Mouse (Mus musculus) CH12.LX (cell line): ENCODE results near the gene Krtap27-1. TPM values are rescaled to one million over a fixed set of nuclear protein-coding genes. Genes with fewer than 3 reads are reported as not detected.

Source experiments
- DNase-seq: peaks from one replicate; pipeline ENCODE4 v3.0.0-alpha.2; 2013; ENCODE audit errors: extremely low read depth
- H3K27ac ChIP-seq: 2 replicates; pipeline ENCODE4 v1.5.1; 2012; ENCODE audit warnings: low read depth, mild to moderate bottlenecking, control low read depth, moderate library complexity; ENCODE audit not compliant: insufficient read depth
- H3K27me3 ChIP-seq: replicated peaks from 2 replicates; pipeline ENCODE3; 2012; ENCODE audit warnings: inconsistent platforms
- H3K36me3 ChIP-seq, 2 experiments: replicated peaks in 1 of 2; 2 replicates each; pipeline versions ENCODE3 to v1.6.1; 2012; ENCODE audit warnings: inconsistent platforms in 1 of 2, low read length in 1 of 2, mild to moderate bottlenecking in 1 of 2, mixed read lengths in 1 of 2, moderate library complexity in 1 of 2; ENCODE audit not compliant: control insufficient read depth in 1 of 2, insufficient read depth in 1 of 2
- H3K4me1 ChIP-seq, 2 experiments: 2 replicates each; pipeline ENCODE4 v1.6.1; 2012; ENCODE audit warnings: inconsistent platforms in 1 of 2, moderate library complexity in 1 of 2; ENCODE audit not compliant: insufficient read depth in 2 of 2, control insufficient read depth in 1 of 2
- H3K4me2 ChIP-seq: 2 replicates; pipeline ENCODE4 v1.6.1; 2012; ENCODE audit warnings: low read depth, mild to moderate bottlenecking, control low read depth; ENCODE audit not compliant: poor library complexity, insufficient read depth, severe bottlenecking
- H3K4me3 ChIP-seq, 3 experiments: fragments of 150-350 bp in 1 of 3; sonication (generic) in 1 of 3; replicated peaks in 1 of 3; 2 replicates each; pipeline versions ENCODE3 to v1.5.1; 2011 to 2012; ENCODE audit warnings: low read depth in 2 of 3, low read length in 2 of 3, mild to moderate bottlenecking in 2 of 3, moderate library complexity in 2 of 3, control low read depth in 1 of 3, improper control_type of control experiment in 1 of 3, inconsistent platforms in 1 of 3, mixed read lengths in 1 of 3; ENCODE audit not compliant: poor library complexity in 1 of 3
- H3K79me2 ChIP-seq: replicated peaks from 2 replicates; pipeline ENCODE4 v1.6.1; 2012; ENCODE audit warnings: mild to moderate bottlenecking, moderate library complexity; ENCODE audit not compliant: control insufficient read depth, poor library complexity, insufficient read depth, severe bottlenecking; ENCODE audit errors: extremely low read depth
- H3K9ac ChIP-seq: 2 replicates; pipeline ENCODE4 v1.6.1; 2012; ENCODE audit warnings: low read depth, mild to moderate bottlenecking, control low read depth, moderate library complexity; ENCODE audit not compliant: insufficient read depth
- H3K9me3 ChIP-seq: replicated peaks from 2 replicates; pipeline ENCODE3; 2012; ENCODE audit warnings: low read length, inconsistent platforms, mixed read lengths
- CHD1 ChIP-seq: IDR thresholded peaks from 2 replicates; pipeline ENCODE4 v1.6.1; 2012; ENCODE audit warnings: low read depth, low read length, improper control_type of control experiment, inconsistent platforms
- CHD2 ChIP-seq: IDR thresholded peaks from 2 replicates; pipeline ENCODE4 v1.6.1; 2011; ENCODE audit warnings: low read length, improper control_type of control experiment
- E2F4 ChIP-seq: IDR thresholded peaks from 2 replicates; pipeline ENCODE4 v1.6.1; 2011; ENCODE audit warnings: low read depth, low read length, improper control_type of control experiment; ENCODE audit not compliant: insufficient replicate concordance
- EP300 ChIP-seq: IDR thresholded peaks from 2 replicates; pipeline ENCODE4 v1.6.1; 2011; ENCODE audit warnings: low read length, improper control_type of control experiment
- HCFC1 ChIP-seq: IDR thresholded peaks from 2 replicates; pipeline ENCODE4 v1.6.1; 2012; ENCODE audit warnings: low read depth, mild to moderate bottlenecking, inconsistent platforms, low read length, improper control_type of control experiment
- KAT2A ChIP-seq: IDR thresholded peaks from 2 replicates; pipeline ENCODE4 v1.6.1; 2012; ENCODE audit warnings: low read length, improper control_type of control experiment, inconsistent platforms; ENCODE audit not compliant: insufficient replicate concordance
- MAFK ChIP-seq: IDR thresholded peaks from 2 replicates; pipeline ENCODE4 v1.6.1; 2011; ENCODE audit warnings: low read length, improper control_type of control experiment; ENCODE audit not compliant: insufficient replicate concordance
- MXI1 ChIP-seq: IDR thresholded peaks from 2 replicates; pipeline ENCODE4 v1.6.1; 2011; ENCODE audit warnings: mild to moderate bottlenecking, low read depth, low read length, improper control_type of control experiment
- NRF1 ChIP-seq: IDR thresholded peaks from 2 replicates; pipeline ENCODE4 v1.6.1; 2014; ENCODE audit warnings: low read depth, mild to moderate bottlenecking, inconsistent platforms, low read length, improper control_type of control experiment, moderate library complexity
- PAX5 ChIP-seq: IDR thresholded peaks from 2 replicates; pipeline ENCODE4 v1.6.1; 2012; ENCODE audit warnings: low read length, inconsistent platforms, mixed read lengths
- POLR2A ChIP-seq: IDR thresholded peaks from 2 replicates; pipeline ENCODE4 v1.6.1; 2011; ENCODE audit warnings: low read depth, mild to moderate bottlenecking, improper control_type of control experiment, low read length
- POLR2AphosphoS2 ChIP-seq: IDR thresholded peaks from 2 replicates; pipeline ENCODE4 v1.6.1; 2011; ENCODE audit warnings: low read depth, low read length, improper control_type of control experiment
- SIN3A ChIP-seq: IDR thresholded peaks from 2 replicates; pipeline ENCODE4 v1.6.1; 2012; ENCODE audit warnings: low read length, improper control_type of control experiment, inconsistent platforms
- TCF12 ChIP-seq: IDR thresholded peaks from 2 replicates; pipeline ENCODE4 v1.6.1; 2014; ENCODE audit warnings: low read depth, mild to moderate bottlenecking, inconsistent platforms, low read length, improper control_type of control experiment
- UBTF ChIP-seq: IDR thresholded peaks from 2 replicates; pipeline ENCODE4 v1.6.1; 2012; ENCODE audit warnings: low read depth, mild to moderate bottlenecking, inconsistent platforms, low read length, improper control_type of control experiment, moderate library complexity
- USF2 ChIP-seq: conservative IDR thresholded peaks from 2 replicates; pipeline ENCODE4 v1.6.1; 2011; ENCODE audit warnings: low read depth, low read length, improper control_type of control experiment
- ZC3H11A ChIP-seq: IDR thresholded peaks from 2 replicates; pipeline ENCODE4 v1.6.1; 2012; ENCODE audit warnings: low read depth, mild to moderate bottlenecking, inconsistent platforms, low read length, improper control_type of control experiment
- ZMIZ1 ChIP-seq: IDR thresholded peaks from 2 replicates; pipeline ENCODE4 v1.6.1; 2012; ENCODE audit warnings: low read depth, mild to moderate bottlenecking, inconsistent platforms, low read length, improper control_type of control experiment
- ZNF384 ChIP-seq: IDR thresholded peaks from 2 replicates; pipeline ENCODE4 v1.6.1; 2012; ENCODE audit warnings: low read depth, low read length, improper control_type of control experiment, inconsistent platforms
- dilution Hi-C: fragments of 300-500 bp; cut with MboI; formaldehyde crosslinking; loops from 2 replicates; pipeline ENCODE4 v1.14.3; 2020; ENCODE audit warnings: low sequenced_read_pairs; ENCODE audit not compliant: extremely low pct_unique_long_range_greater_than_20kb, extremely low pct_ligation_motif_present
- in situ Hi-C: fragments of 300-500 bp; cut with MboI; formaldehyde crosslinking; loops from 3 replicates; pipeline ENCODE4 v1.14.3; 2019; ENCODE audit warnings: low sequenced_read_pairs, low pct_ligation_motif_present, low pct_unique_long_range_greater_than_20kb, mixed read lengths
- polyA plus RNA-seq: library from polyadenylated mRNA; unstranded; fragments of >175 nt; gene quantifications from 2 replicates; pipeline ENCODE4 v1.2.1, GENCODE M21; 2012; ENCODE audit warnings: low read depth; ENCODE audit not compliant: insufficient read length
- total RNA-seq, 2 experiments: library from RNA; depleted of rRNA; stranded (reverse); fragments of 300-350 nt in 1 of 2; fragments of >200 nt in 1 of 2; gene quantifications; 2 replicates each; pipeline ENCODE4 v1.2.3; 2012 to 2014

Krtap27-1 gene
- total and polyA plus RNA-seq, 3 experiments = not detected

DNA sequence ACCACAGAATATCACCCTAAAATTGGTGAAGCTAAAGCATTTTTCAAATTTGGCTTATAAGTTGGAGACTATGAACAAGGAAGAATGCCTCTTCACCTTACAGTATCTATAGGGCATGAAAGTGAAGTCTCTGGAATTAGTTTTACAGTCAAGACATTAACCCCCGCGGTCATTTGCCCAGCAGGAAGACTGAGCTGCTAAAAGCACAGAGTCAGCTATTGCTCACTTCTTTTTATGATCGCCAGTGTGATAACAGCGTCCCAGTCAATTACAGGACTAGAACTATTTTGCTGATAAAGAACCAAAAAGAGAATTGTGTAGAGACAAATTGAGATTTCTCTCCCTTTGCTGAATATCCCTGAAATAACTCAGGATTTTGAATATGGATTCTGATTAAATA lies 24.8 kb upstream of the Krtap27-1 start:
- H3K4me2 ChIP-seq = no peak overlapping the region
- peaks cover 57% of the 10 kb centered on the region for H3K9me3 ChIP-seq
- dilution Hi-C loops = no loop called here

DNA sequence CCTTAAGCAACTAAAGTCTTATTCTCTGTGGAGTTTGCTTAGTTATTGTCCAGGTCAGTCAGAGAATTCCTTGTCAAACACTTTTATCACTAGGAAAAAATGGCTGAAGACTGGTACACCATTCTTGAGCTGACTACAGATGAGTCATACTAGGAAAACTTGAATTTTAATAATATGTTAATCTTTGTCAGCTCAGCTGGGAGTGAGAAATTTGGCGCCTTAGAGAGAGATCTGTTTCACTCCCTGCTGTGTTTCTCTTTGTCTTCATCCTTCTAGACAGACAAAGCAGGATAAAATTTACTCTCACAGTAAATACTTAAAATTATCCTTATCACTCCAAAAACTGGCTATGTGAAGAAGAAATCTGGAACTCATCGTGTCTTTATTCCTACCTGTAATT lies 9.8 kb upstream of the Krtap27-1 start:
- no peaks in the 10 kb centered on the region for H3K36me3 ChIP-seq
- TF ChIP-seq ZMIZ1 = no peak
- no peak for TF ChIP-seq SIN3A
- TF ChIP-seq POLR2A = no peak
- TF ChIP-seq USF2 = no peak
- TF ChIP-seq ZNF384 = no peak
- no peak for TF ChIP-seq ZC3H11A
- no peak for TF ChIP-seq EP300
- TF ChIP-seq MAFK = no peak
- no peak for TF ChIP-seq MXI1
- TF ChIP-seq NRF1 = no peak
- in situ Hi-C loops = no loop called here

More for the DNA sequence above, 24.8 kb upstream of the Krtap27-1 start:
- TF ChIP-seq POLR2A (no peak), POLR2AphosphoS2 (no peak), USF2 (no peak), KAT2A (no peak), CHD1 (no peak), CHD2 (no peak), PAX5 (no peak), UBTF (no peak), MXI1 (no peak), TCF12 (no peak), E2F4 (no peak), HCFC1 (no peak)
- H3K79me2 ChIP-seq = no peaks in the 10 kb centered on the region
- no peak overlapping the region for H3K4me3 ChIP-seq
- DNase-seq = no peak
- no peak overlapping the region for H3K27ac ChIP-seq
- no peak overlapping the region for H3K9ac ChIP-seq
- H3K36me3 ChIP-seq = no peaks in the 10 kb centered on the region
- no peaks in the 10 kb centered on the region for H3K27me3 ChIP-seq
- H3K4me1 ChIP-seq = no peaks in the 10 kb centered on the region
- in situ Hi-C loops = no loop called here

More for the DNA sequence above, 9.8 kb upstream of the Krtap27-1 start:
- H3K4me2 ChIP-seq = no peak overlapping the region
- H3K9me3 ChIP-seq = peaks cover 63% of the 10 kb centered on the region
- H3K79me2 ChIP-seq = no peaks in the 10 kb centered on the region
- DNase-seq = no peak
- H3K27me3 ChIP-seq = no peaks in the 10 kb centered on the region
- dilution Hi-C loops = no loop called here
- H3K27ac ChIP-seq = no peak overlapping the region
- no peaks in the 10 kb centered on the region for H3K4me1 ChIP-seq
- H3K9ac ChIP-seq = no peak overlapping the region
- no peak overlapping the region for H3K4me3 ChIP-seq
